Mouse (Mus musculus): ENCODE measurements around the gene Akap14.
"Not testable (repeated sequence)": the region's sequence is repeated elsewhere in the genome, so short reads cannot be mapped to it uniquely, and the experiment has no call there.

Gene Akap14

GRCm38 (mm10) chrX:37168742-37169141 lies at the start of gene Akap14:
TSS of gene Akap14 (minus strand) at chrX:37168842.
- Histone ChIP-seq H3K27me3 (ENCODE audit: insufficient read depth, low read length) (peaks cover under 1% of the 10 kb centered on the region; the same call in 1 of the 2 replicates), H3K9me3 (ENCODE audit: low read length) (no peaks in the 10 kb centered on the region), H3K4me3 (replicated peaks; ENCODE audit: low read length) (no peak within 1 kb of the TSS), H3K4me1 (replicated peaks; ENCODE audit: low read depth, low read length) (no peaks in the 10 kb centered on the region), H3K36me3 (ENCODE audit: insufficient read depth, low read length) (no peaks in the 10 kb centered on the region)
- TF ChIP-seq POU5F1 (IDR thresholded peaks at IDR 0.05; ENCODE audit: borderline replicate concordance, low read length) (no peak), CTCF (conservative IDR thresholded peaks at IDR 0.05; ENCODE audit: low read length) (no peak), NANOG (IDR thresholded peaks at IDR 0.05; ENCODE audit: borderline replicate concordance, low read length) (no peak)

GRCm38 (mm10) chrX:37210941-37211340 lies 42.3 kb upstream of the Akap14 start, which contains the start of gene Gm9:
TSS of gene Gm9 (minus strand) at chrX:37211041.
- TF ChIP-seq POU5F1 (IDR thresholded peaks at IDR 0.05; ENCODE audit: borderline replicate concordance, low read length) (no peak), NANOG (IDR thresholded peaks at IDR 0.05; ENCODE audit: borderline replicate concordance, low read length) (no peak), CTCF (conservative IDR thresholded peaks at IDR 0.05; ENCODE audit: low read length) (no peak)
- Histone ChIP-seq H3K4me3 (replicated peaks; ENCODE audit: low read length) (no peak within 1 kb of the TSS), H3K4me1 (replicated peaks; ENCODE audit: low read depth, low read length) (no peaks in the 10 kb centered on the region), H3K27me3 (ENCODE audit: insufficient read depth, low read length) (peaks cover 17% of the 10 kb centered on the region), H3K9me3 (ENCODE audit: low read length) (no peaks in the 10 kb centered on the region), H3K36me3 (ENCODE audit: insufficient read depth, low read length) (no peaks in the 10 kb centered on the region)

GRCm38 (mm10) chrX:37198676-37199075 lies 30.0 kb upstream of the Akap14 start:
- H3K36me3 ChIP-seq (ENCODE audit: insufficient read depth, low read length): no peaks in the 10 kb centered on the region
- H3K4me3 ChIP-seq (replicated peaks; ENCODE audit: low read length): no peak overlapping the region
- no peaks in the 10 kb centered on the region for H3K27me3 ChIP-seq (ENCODE audit: insufficient read depth, low read length)
- TF ChIP-seq POU5F1 (IDR thresholded peaks at IDR 0.05; ENCODE audit: borderline replicate concordance, low read length) (no peak), CTCF (conservative IDR thresholded peaks at IDR 0.05; ENCODE audit: low read length) (no peak), NANOG (IDR thresholded peaks at IDR 0.05; ENCODE audit: borderline replicate concordance, low read length) (no peak)
- H3K9me3 ChIP-seq (ENCODE audit: low read length): no peaks in the 10 kb centered on the region
- peaks cover 14% of the 10 kb centered on the region for H3K4me1 ChIP-seq (replicated peaks; ENCODE audit: low read depth, low read length)

- TF ChIP-seq POU5F1 (IDR thresholded peaks at IDR 0.05; ENCODE audit: borderline replicate concordance, low read length) (no peak), CTCF (conservative IDR thresholded peaks at IDR 0.05; ENCODE audit: low read length) (no peak), NANOG (IDR thresholded peaks at IDR 0.05; ENCODE audit: borderline replicate concordance, low read length) (no peak)
- peak overlapping the region; percentile 81 for H3K4me3 ChIP-seq (replicated peaks; ENCODE audit: low read length)
Measured at GRCm38 (mm10) chrX:37191744-37192379, 23.2 kb upstream of the Akap14 start.

GRCm38 (mm10) chrX:37191105-37191743 lies 22.6 kb upstream of the Akap14 start, which contains the start of the genes Ndufa1 and Rnf113a1:
TSS of gene Ndufa1 (minus strand) at chrX:37191163.
TSS of gene Rnf113a1 (plus strand) at chrX:37191245.
- TF ChIP-seq POU5F1 (IDR thresholded peaks at IDR 0.05; ENCODE audit: borderline replicate concordance, low read length): no peak
- no peak for TF ChIP-seq NANOG (IDR thresholded peaks at IDR 0.05; ENCODE audit: borderline replicate concordance, low read length)
- no peak for TF ChIP-seq CTCF (conservative IDR thresholded peaks at IDR 0.05; ENCODE audit: low read length)
- Histone ChIP-seq H3K36me3 (ENCODE audit: insufficient read depth, low read length) (peaks cover 16% of the 10 kb centered on the region), H3K4me3 (replicated peaks; ENCODE audit: low read length) (peak within 1 kb of the TSS; percentile 81), H3K4me1 (replicated peaks; ENCODE audit: low read depth, low read length) (peaks cover 6% of the 10 kb centered on the region; the same call in 1 of the 2 replicates), H3K9me3 (ENCODE audit: low read length) (no peaks in the 10 kb centered on the region), H3K27me3 (ENCODE audit: insufficient read depth, low read length) (no peaks in the 10 kb centered on the region)

More at GRCm38 (mm10) chrX:37191744-37192379, 23.2 kb upstream of the Akap14 start:
- Histone ChIP-seq H3K9me3 (ENCODE audit: low read length) (no peaks in the 10 kb centered on the region), H3K36me3 (ENCODE audit: insufficient read depth, low read length) (peaks cover 16% of the 10 kb centered on the region), H3K27me3 (ENCODE audit: insufficient read depth, low read length) (no peaks in the 10 kb centered on the region), H3K4me1 (replicated peaks; ENCODE audit: low read depth, low read length) (peaks cover 6% of the 10 kb centered on the region; the same call in 1 of the 2 replicates)

- peaks cover 6% of the 10 kb centered on the region; the same call in 1 of the 2 replicates for H3K4me1 ChIP-seq (replicated peaks; ENCODE audit: low read depth, low read length)
- TF ChIP-seq NANOG (IDR thresholded peaks at IDR 0.05; ENCODE audit: borderline replicate concordance, low read length): no peak
- TF ChIP-seq CTCF (conservative IDR thresholded peaks at IDR 0.05; ENCODE audit: low read length): no peak
- no peak for TF ChIP-seq POU5F1 (IDR thresholded peaks at IDR 0.05; ENCODE audit: borderline replicate concordance, low read length)
- H3K27me3 ChIP-seq (ENCODE audit: insufficient read depth, low read length): no peaks in the 10 kb centered on the region
- H3K9me3 ChIP-seq (ENCODE audit: low read length): no peaks in the 10 kb centered on the region
- peaks cover 16% of the 10 kb centered on the region for H3K36me3 ChIP-seq (ENCODE audit: insufficient read depth, low read length)
- peak overlapping the region; percentile 81 for H3K4me3 ChIP-seq (replicated peaks; ENCODE audit: low read length)
Measured at GRCm38 (mm10) chrX:37190755-37191104, 22.1 kb upstream of the Akap14 start.

- H3K27me3 ChIP-seq (ENCODE audit: insufficient read depth, low read length); H3K9me3 ChIP-seq (ENCODE audit: low read length); H3K4me3 ChIP-seq (replicated peaks; ENCODE audit: low read length); H3K4me1 ChIP-seq (replicated peaks; ENCODE audit: low read depth, low read length): not testable (repeated sequence)
- H3K36me3 ChIP-seq (ENCODE audit: insufficient read depth, low read length): peaks cover 16% of the 10 kb centered on the region
Measured at GRCm38 (mm10) chrX:37184401-37184800, 15.8 kb upstream of the Akap14 start.

- Histone ChIP-seq H3K27me3 (ENCODE audit: insufficient read depth, low read length) (peaks cover 8% of the 10 kb centered on the region; the same call in 1 of the 2 replicates), H3K9me3 (ENCODE audit: low read length) (no peaks in the 10 kb centered on the region)
Measured at GRCm38 (mm10) chrX:37167085-37167484, 1.6 kb downstream of the Akap14 start.

More at GRCm38 (mm10) chrX:37167085-37167484, 1.6 kb downstream of the Akap14 start:
- 0 out of 2 replicates have a peak, but pooled peaks cover 4% of the 10 kb centered on the region for H3K4me1 ChIP-seq (replicated peaks; ENCODE audit: low read depth, low read length)
- H3K4me3 ChIP-seq (replicated peaks; ENCODE audit: low read length): no peak overlapping the region
- no peaks in the 10 kb centered on the region for H3K36me3 ChIP-seq (ENCODE audit: insufficient read depth, low read length)
- TF ChIP-seq CTCF (conservative IDR thresholded peaks at IDR 0.05; ENCODE audit: low read length) (peak; percentile 56), NANOG (IDR thresholded peaks at IDR 0.05; ENCODE audit: borderline replicate concordance, low read length) (no peak), POU5F1 (IDR thresholded peaks at IDR 0.05; ENCODE audit: borderline replicate concordance, low read length) (no peak)
